Mouse (Mus musculus) C2C12 (cell line): ENCODE measurements around the gene Uvssa. TPM values are rescaled to one million over a fixed set of nuclear protein-coding genes. Genes with fewer than 3 reads are reported as not detected.

Source experiments
- H3K27me3 ChIP-seq: one replicate; pipeline ENCODE4 v1.6.1; 2011; ENCODE audit not compliant: control insufficient read depth, insufficient read depth, insufficient read length
- H3K36me3 ChIP-seq: one replicate; pipeline ENCODE4 v1.6.1; 2011; ENCODE audit not compliant: control insufficient read depth, insufficient read depth
- H3K4me3 ChIP-seq: one replicate; pipeline ENCODE4 v1.5.1; 2011; ENCODE audit warnings: mild to moderate bottlenecking, control low read depth; ENCODE audit not compliant: poor library complexity, insufficient read depth, severe bottlenecking
- H3K79me2 ChIP-seq: one replicate; pipeline ENCODE4 v1.6.1; 2011; ENCODE audit not compliant: control insufficient read depth, insufficient read depth
- H3K79me3 ChIP-seq: one replicate; pipeline ENCODE4 v1.6.1; 2011; ENCODE audit warnings: low read depth, control low read depth
- H3ac ChIP-seq: one replicate; pipeline ENCODE3; 2011; ENCODE audit warnings: low read depth; ENCODE audit not compliant: control insufficient read depth, insufficient read length
- CEBPB ChIP-seq: IDR thresholded peaks from one replicate; pipeline ENCODE4 v1.6.1; 2011; ENCODE audit warnings: low read depth, mild to moderate bottlenecking, control low read depth, moderate library complexity
- CTCF ChIP-seq: IDR thresholded peaks from one replicate; pipeline ENCODE4 v1.5.1; 2011; ENCODE audit not compliant: control insufficient read depth, insufficient read depth, insufficient read length
- FOSL1 ChIP-seq: IDR thresholded peaks from one replicate; pipeline ENCODE4 v1.8.0; 2011; ENCODE audit warnings: mild to moderate bottlenecking, low read length; ENCODE audit not compliant: poor library complexity, insufficient read depth, severe bottlenecking
- MAX ChIP-seq: IDR thresholded peaks from one replicate; pipeline ENCODE4 v1.6.1; 2011; ENCODE audit warnings: mild to moderate bottlenecking, control low read depth
- MYOD1 ChIP-seq: IDR thresholded peaks from one replicate; pipeline ENCODE4 v1.6.1; 2011; ENCODE audit warnings: low read depth; ENCODE audit not compliant: control insufficient read depth, insufficient read length
- MYOG ChIP-seq: IDR thresholded peaks from one replicate; pipeline ENCODE4 v1.6.1; 2011; ENCODE audit not compliant: control insufficient read depth, insufficient read length; ENCODE audit errors: extremely low read depth
- USF1 ChIP-seq: IDR thresholded peaks from one replicate; pipeline ENCODE4 v1.6.1; 2011; ENCODE audit warnings: low read depth, mild to moderate bottlenecking, control low read depth, moderate library complexity
- polyA plus RNA-seq: library from polyadenylated mRNA; unstranded; fragments of >200 nt; fragmentation: generic; extraction: Trizol; gene quantifications from one replicate; pipeline ENCODE4 v1.2.1, GENCODE M21; 2012; ENCODE audit warnings: missing spikeins

Gene Uvssa
- polyA plus RNA-seq, 1 experiment: 0.94 TPM

GRCm38 (mm10) chr5:33357494-33357893 lies 20.9 kb upstream of the Uvssa start:
- TF ChIP-seq CEBPB: no peak
- TF ChIP-seq MAX: no peak
- no peak for TF ChIP-seq CTCF
- no peak for TF ChIP-seq USF1
- TF ChIP-seq MYOG: no peak
- TF ChIP-seq FOSL1: no peak
- no peak for TF ChIP-seq MYOD1
- Histone ChIP-seq H3K4me3 (no peak overlapping the region), H3ac (no peak overlapping the region), H3K79me3 (peaks cover 65% of the 10 kb centered on the region), H3K79me2 (peaks cover 72% of the 10 kb centered on the region), H3K36me3 (peaks cover 47% of the 10 kb centered on the region), H3K27me3 (no peaks in the 10 kb centered on the region)

- TF ChIP-seq USF1 (no peak), CTCF (no peak), MYOD1 (no peak), CEBPB (no peak), MYOG (no peak), FOSL1 (no peak), MAX (no peak)
- no peak overlapping the region for H3K4me3 ChIP-seq
- no peak overlapping the region for H3ac ChIP-seq
- peaks cover 50% of the 10 kb centered on the region for H3K36me3 ChIP-seq
- H3K79me3 ChIP-seq: peaks cover 56% of the 10 kb centered on the region
- no peaks in the 10 kb centered on the region for H3K27me3 ChIP-seq
- H3K79me2 ChIP-seq: peaks cover 62% of the 10 kb centered on the region
Measured at GRCm38 (mm10) chr5:33358467-33358866, 19.9 kb upstream of the Uvssa start.

- Histone ChIP-seq H3K79me3 (peaks cover 10% of the 10 kb centered on the region), H3K27me3 (no peaks in the 10 kb centered on the region), H3K36me3 (peaks cover 63% of the 10 kb centered on the region), H3K79me2 (peaks cover 15% of the 10 kb centered on the region), H3ac (no peak overlapping the region), H3K4me3 (no peak overlapping the region)
- TF ChIP-seq MAX: no peak
Measured at GRCm38 (mm10) chr5:33363263-33363662, 15.1 kb upstream of the Uvssa start.

GRCm38 (mm10) chr5:33368651-33369050 lies 9.7 kb upstream of the Uvssa start:
- Histone ChIP-seq H3K4me3 (no peak overlapping the region), H3K79me2 (no peaks in the 10 kb centered on the region), H3K27me3 (no peaks in the 10 kb centered on the region), H3ac (no peak overlapping the region), H3K79me3 (no peaks in the 10 kb centered on the region), H3K36me3 (peaks cover 71% of the 10 kb centered on the region)
- TF ChIP-seq FOSL1: no peak
- TF ChIP-seq USF1: no peak
- TF ChIP-seq CEBPB: no peak
- no peak for TF ChIP-seq MYOD1
- TF ChIP-seq MAX: no peak
- TF ChIP-seq MYOG: no peak
- no peak for TF ChIP-seq CTCF

GRCm38 (mm10) chr5:33371137-33371536 lies 7.2 kb upstream of the Uvssa start:
- Histone ChIP-seq H3K27me3 (no peaks in the 10 kb centered on the region), H3K79me2 (no peaks in the 10 kb centered on the region), H3ac (no peak overlapping the region), H3K79me3 (no peaks in the 10 kb centered on the region), H3K4me3 (no peak overlapping the region), H3K36me3 (peaks cover 71% of the 10 kb centered on the region)
- TF ChIP-seq MAX: no peak
- TF ChIP-seq MYOD1: no peak
- no peak for TF ChIP-seq FOSL1
- no peak for TF ChIP-seq USF1
- no peak for TF ChIP-seq CTCF
- TF ChIP-seq MYOG: no peak
- TF ChIP-seq CEBPB: no peak

GRCm38 (mm10) chr5:33371668-33372067 lies 6.7 kb upstream of the Uvssa start:
- Histone ChIP-seq H3ac (no peak overlapping the region), H3K79me2 (no peaks in the 10 kb centered on the region), H3K4me3 (no peak overlapping the region), H3K27me3 (no peaks in the 10 kb centered on the region), H3K79me3 (no peaks in the 10 kb centered on the region), H3K36me3 (peaks cover 71% of the 10 kb centered on the region)
- no peak for TF ChIP-seq MYOD1
- no peak for TF ChIP-seq USF1
- TF ChIP-seq MYOG: no peak
- no peak for TF ChIP-seq MAX
- TF ChIP-seq CEBPB: no peak
- TF ChIP-seq CTCF: no peak
- TF ChIP-seq FOSL1: no peak
